ENCODE assay signal across 8 mouse cellular contexts in genomic region chr10:7473197-7473889, GRCm38 (mm10). TPM values are rescaled to one million over a fixed set of nuclear protein-coding genes. Genes with fewer than 3 reads are reported as not detected.
DNase-seq lines count a peak whose midpoint lies in the region; ATAC-seq lines count a peak whose summit lies in the region.

TSS of gene Ulbp1 (minus strand) at chr10:7473638.

- H3K9ac ChIP-seq in heart, embryonic 12.5 days = peak within 1 kb of the TSS; percentile 67
- no peak within 1 kb of the TSS for H3K9ac ChIP-seq in midbrain, embryonic 15.5 days

- H3K36me3 ChIP-seq in heart, embryonic 12.5 days = no peaks in the 10 kb centered on the region
- no peaks in the 10 kb centered on the region for H3K36me3 ChIP-seq in midbrain, embryonic 15.5 days (replicated peaks)

- no peaks in the 10 kb centered on the region for H3K9me3 ChIP-seq in heart, embryonic 12.5 days (replicated peaks)
- H3K9me3 ChIP-seq in midbrain, embryonic 15.5 days = no peaks in the 10 kb centered on the region

- WGBS in heart, embryonic 12.5 days = 44% methylated on average over 13 of the region's 13 CpGs
- WGBS in midbrain, embryonic 15.5 days = 66% methylated on average over 13 of the region's 13 CpGs

- no peaks in the 10 kb centered on the region for H3K27me3 ChIP-seq in heart, embryonic 12.5 days (replicated peaks)
- no peaks in the 10 kb centered on the region for H3K27me3 ChIP-seq in midbrain, embryonic 15.5 days (replicated peaks)

- peak within 1 kb of the TSS; percentile 40 for H3K4me3 ChIP-seq in heart, embryonic 12.5 days
- no peak within 1 kb of the TSS for H3K4me3 ChIP-seq in midbrain, embryonic 15.5 days

- peak within 1 kb of the TSS; percentile 58 for H3K4me2 ChIP-seq in heart, embryonic 12.5 days
- no peak within 1 kb of the TSS for H3K4me2 ChIP-seq in midbrain, embryonic 15.5 days

- no peak within 1 kb of the TSS for H3K27ac ChIP-seq in heart, embryonic 12.5 days (ENCODE audit: poor library complexity, severe bottlenecking)
- no peak within 1 kb of the TSS for H3K27ac ChIP-seq in midbrain, embryonic 15.5 days

- ATAC-seq in heart, embryonic 12.5 days (ENCODE audit: insufficient number of reproducible peaks, low FRiP score) = peak; percentile 91
- no peak for ATAC-seq in midbrain, embryonic 15.5 days (replicated peaks)

- DNase-seq in urinary bladder, postnatal 14 days (ENCODE audit: low spot score) = peak; percentile 78
- DNase-seq in urinary bladder, postnatal 10 days (ENCODE audit: low spot score) = no peak
- peak; percentile 48 for DNase-seq in c-Kit-positive CD71-positive TER-119-positive erythroid progenitor cells, embryonic 14.5 days (ENCODE audit: low spot score)
- DNase-seq in kidney, postnatal 4 days = peak; percentile 75 to 81
- peak; percentile 79 for DNase-seq in naive thymus-derived CD4-positive, alpha-beta T cell, adult 2 months (ENCODE audit: low read depth)
- DNase-seq in thymus, postnatal 14 days = peak; percentile 89

- H3K4me1 ChIP-seq in heart, embryonic 12.5 days (replicated peaks) = peaks cover 11% of the 10 kb centered on the region
- H3K4me1 ChIP-seq in midbrain, embryonic 15.5 days = no peaks in the 10 kb centered on the region

RNA-seq across cellular contexts. Expression of gene Ulbp1, which starts in this region (rescaled TPM):
- polyA plus RNA-seq in heart, embryonic 12.5 days (2016; fragmentation: Nextera tagmentation; extraction: Ambion mirVana) = 9.7 and 11.5 TPM in 2 replicates
- polyA plus RNA-seq in midbrain, embryonic 15.5 days (2015; fragmentation: Nextera tagmentation; extraction: Ambion mirVana) = 0.23 and 0.59 TPM in 2 replicates
